Mouse (Mus musculus): ENCODE data around the gene Hs3st2.

GRCm38 (mm10) chr7:121367185-121367584, 24.5 kb upstream of the Hs3st2 start:
- TF ChIP-seq CTCF (IDR thresholded peaks at IDR 0.05) = no peak
- no peak for TF ChIP-seq EP300 (IDR thresholded peaks at IDR 0.05)

Measured in lung, postnatal 0 days (tissue).